Mouse (Mus musculus) cerebellum, adult 11 months (tissue): Measurements from ENCODE around the gene Pdia3.
"Not testable (repeated sequence)": the region's sequence is repeated elsewhere in the genome, so short reads cannot be mapped to it uniquely, and the experiment has no call there.

Experiments
- DNase-seq: peaks from one replicate; pipeline ENCODE4 v3.0.0; 2022

The Pdia3 gene

GRCm38 (mm10) chr2:121480916-121481315, 67.3 kb downstream of the Pdia3 start:
- DNase-seq = not testable (repeated sequence)

GRCm38 (mm10) chr2:121483576-121483975, 70.0 kb downstream of the Pdia3 start:
- no peak for DNase-seq

- not testable (repeated sequence) for DNase-seq
Measured at GRCm38 (mm10) chr2:121484403-121484802, 70.8 kb downstream of the Pdia3 start.
